Mouse (Mus musculus) cerebellum, adult 11-12 months (tissue): ENCODE measurements around the gene Hnrnpa2b1.
A peak's percentile ranks its signal among the peaks of the same experiment; 100 is the strongest.
"Not testable (repeated sequence)": the region's sequence is repeated elsewhere in the genome, so short reads cannot be mapped to it uniquely, and the experiment has no call there.

Source experiments
- DNase-seq: peaks from one replicate; pipeline ENCODE4 v3.0.0; 2022

Gene Hnrnpa2b1

GRCm38 (mm10) chr6:51469715-51470310 lies at the start of gene Hnrnpa2b1:
TSS of gene Hnrnpa2b1 (minus strand) at chr6:51469894.
- DNase-seq: peak; percentile 97

GRCm38 (mm10) chr6:51514860-51515259 lies 45.2 kb upstream of the Hnrnpa2b1 start:
- no peak for DNase-seq

DNA sequence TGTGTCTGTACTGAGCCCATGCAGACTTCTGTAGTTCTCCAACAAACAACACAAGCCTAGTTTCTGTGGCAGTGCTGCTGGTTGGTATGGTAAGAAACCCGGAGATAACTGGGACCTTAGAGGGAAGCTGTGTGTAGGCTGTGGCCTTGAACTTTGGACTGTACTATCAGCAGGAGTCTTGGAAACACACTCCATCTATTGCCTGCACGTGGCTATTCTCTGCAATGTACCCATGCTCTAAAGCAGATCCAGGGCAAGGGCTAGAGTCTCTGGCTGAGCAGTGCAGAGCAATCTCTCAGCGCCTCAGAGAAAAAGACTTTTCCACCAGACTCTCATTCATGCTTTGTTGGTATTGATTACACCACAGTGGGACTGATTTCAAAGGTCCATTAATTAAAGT lies 44.1 kb upstream of the Hnrnpa2b1 start:
- no peak for DNase-seq

GRCm38 (mm10) chr6:51510946-51511345 lies 41.3 kb upstream of the Hnrnpa2b1 start:
- no peak for DNase-seq

- DNase-seq: no peak
Observed at GRCm38 (mm10) chr6:51510094-51510493, 40.4 kb upstream of the Hnrnpa2b1 start.

GRCm38 (mm10) chr6:51508750-51509648 lies 39.3 kb upstream of the Hnrnpa2b1 start:
- peak; percentile 69 for DNase-seq

- DNase-seq: no peak
Observed at GRCm38 (mm10) chr6:51507556-51507955, 37.9 kb upstream of the Hnrnpa2b1 start.

GRCm38 (mm10) chr6:51505671-51506070 lies 36.0 kb upstream of the Hnrnpa2b1 start:
- DNase-seq: no peak

DNA sequence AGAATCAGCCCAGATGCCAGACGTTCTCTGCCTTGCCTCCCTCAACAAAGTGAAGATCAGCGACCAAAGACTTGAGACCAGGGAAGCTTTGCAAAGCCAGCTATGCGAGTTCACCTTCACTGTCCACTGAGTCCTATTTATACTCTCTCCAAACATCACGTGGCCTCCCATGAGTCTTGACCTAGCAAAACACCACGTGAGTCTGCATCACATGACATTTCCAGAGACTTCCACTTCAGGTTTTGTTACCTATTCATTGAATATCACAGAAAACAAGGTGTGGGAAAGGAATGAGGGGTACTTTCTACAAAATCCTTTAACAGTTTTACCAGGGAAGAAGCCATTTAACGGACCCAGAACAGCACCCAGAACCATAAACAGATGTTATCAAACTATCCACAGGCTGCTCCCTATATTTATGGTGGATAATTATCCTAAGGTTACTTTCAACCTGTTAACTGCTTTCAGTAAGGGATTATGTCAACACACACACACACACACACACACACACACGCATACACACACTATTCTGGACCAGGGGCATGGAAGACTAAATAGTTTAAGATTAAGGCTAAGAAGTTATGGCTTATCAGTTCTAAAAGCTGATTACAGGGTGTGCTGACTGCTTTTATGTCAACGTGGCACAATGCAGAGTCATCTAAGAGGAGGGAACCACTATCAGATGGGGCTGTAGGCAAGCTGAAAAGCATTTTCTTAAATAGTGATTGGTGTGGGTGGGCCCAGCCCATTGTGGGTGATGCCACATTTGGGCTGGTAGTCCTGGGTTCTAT lies 27.8 kb upstream of the Hnrnpa2b1 start:
- no peak for DNase-seq

DNA sequence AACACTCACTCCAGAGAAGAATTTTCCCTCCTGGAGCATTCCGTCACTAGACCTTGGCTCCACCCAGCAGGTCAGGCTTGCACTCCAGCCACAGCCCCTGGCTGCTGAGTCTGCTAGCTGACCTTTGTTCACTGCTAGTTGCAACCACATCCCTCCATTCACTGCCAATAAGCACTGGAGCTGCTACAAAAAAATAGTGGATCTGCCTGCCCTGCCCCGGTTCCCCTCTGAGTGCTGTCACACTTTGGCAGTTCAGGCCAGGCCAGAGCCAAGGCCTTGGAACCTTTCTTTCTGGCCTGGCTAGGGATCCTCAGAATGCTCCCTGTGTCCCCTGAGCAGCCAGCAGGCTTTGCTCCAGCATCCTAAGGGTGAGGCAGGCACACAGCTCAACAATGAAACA lies 20.1 kb upstream of the Hnrnpa2b1 start:
- DNase-seq: peak; percentile 79

- DNase-seq: no peak
Observed at GRCm38 (mm10) chr6:51486731-51487130, 17.0 kb upstream of the Hnrnpa2b1 start.

- DNase-seq: no peak
Observed at GRCm38 (mm10) chr6:51486076-51486710, 16.5 kb upstream of the Hnrnpa2b1 start.

- no peak for DNase-seq
Observed at GRCm38 (mm10) chr6:51485646-51486045, 16.0 kb upstream of the Hnrnpa2b1 start.

GRCm38 (mm10) chr6:51484556-51484955 lies 14.9 kb upstream of the Hnrnpa2b1 start:
- not testable (repeated sequence) for DNase-seq

DNA sequence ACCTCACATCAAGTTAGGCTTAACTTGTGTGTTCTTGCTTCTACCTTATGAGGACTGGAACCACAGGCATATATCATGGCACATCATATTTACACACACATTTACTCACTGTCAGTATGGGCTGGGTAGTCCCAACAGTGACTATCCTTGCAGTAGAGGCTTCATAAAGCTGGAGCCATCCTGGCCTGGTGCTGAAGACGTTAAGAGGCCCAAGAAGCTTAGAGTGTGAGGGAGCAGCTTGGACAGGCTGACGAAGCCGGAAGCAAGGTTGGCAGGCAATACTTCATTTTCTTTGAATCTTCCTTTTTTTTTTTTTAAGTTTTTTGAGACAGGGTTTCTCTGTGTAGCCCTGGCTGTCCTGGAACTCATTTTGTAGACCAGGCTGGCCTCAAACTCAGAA lies 14.2 kb upstream of the Hnrnpa2b1 start:
- no peak for DNase-seq

GRCm38 (mm10) chr6:51481548-51481947 lies 11.9 kb upstream of the Hnrnpa2b1 start:
- no peak for DNase-seq

DNA sequence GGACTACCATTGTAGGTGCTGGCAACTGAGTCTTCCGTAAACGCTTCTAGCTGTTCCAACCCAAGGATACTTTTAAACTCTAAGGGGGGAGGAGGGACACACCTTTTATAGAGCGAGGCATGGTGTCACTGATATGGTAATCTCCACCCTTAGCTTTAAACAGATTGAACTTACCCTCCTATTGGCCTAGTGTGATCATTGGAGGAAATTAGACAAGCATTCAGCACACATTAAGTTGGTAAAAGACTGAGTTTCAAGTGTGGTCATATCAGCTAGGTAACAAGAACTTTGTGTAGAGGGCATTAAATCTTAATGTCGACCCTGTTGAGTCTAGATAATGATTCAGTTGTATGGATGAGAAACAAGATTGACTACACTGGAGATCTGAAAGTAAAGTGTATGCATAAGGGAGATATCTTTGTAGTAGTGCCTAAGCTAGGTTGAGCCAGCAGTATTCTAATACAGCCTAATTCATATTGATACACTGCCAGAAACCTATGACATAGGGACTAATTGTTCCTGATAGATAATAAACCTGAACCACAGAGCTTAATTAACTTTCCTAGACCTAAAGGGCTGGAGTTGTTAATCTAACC lies 9.5 kb upstream of the Hnrnpa2b1 start:
- DNase-seq: no peak

DNA sequence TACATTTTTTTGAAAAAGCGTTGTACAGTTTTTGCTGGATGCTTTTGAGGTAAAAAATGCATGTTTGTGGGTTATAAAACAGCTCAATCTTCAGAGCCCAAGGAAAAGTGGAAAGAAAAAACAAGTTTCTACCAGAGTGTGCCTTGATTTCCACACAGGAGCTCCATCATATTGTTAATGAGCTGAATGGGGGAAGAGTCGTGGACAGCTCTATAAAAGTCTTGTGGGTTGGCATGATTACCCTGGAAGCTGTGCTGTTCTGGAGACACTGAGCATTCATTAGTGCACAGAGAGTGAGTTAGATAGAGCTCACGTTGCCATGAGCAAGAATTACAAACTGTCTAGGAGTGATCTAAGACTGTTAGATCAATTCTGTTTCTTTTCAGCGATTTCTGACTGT lies 2.5 kb upstream of the Hnrnpa2b1 start:
- DNase-seq: no peak

GRCm38 (mm10) chr6:51471782-51472181 lies 2.1 kb upstream of the Hnrnpa2b1 start:
- DNase-seq: no peak

DNA sequence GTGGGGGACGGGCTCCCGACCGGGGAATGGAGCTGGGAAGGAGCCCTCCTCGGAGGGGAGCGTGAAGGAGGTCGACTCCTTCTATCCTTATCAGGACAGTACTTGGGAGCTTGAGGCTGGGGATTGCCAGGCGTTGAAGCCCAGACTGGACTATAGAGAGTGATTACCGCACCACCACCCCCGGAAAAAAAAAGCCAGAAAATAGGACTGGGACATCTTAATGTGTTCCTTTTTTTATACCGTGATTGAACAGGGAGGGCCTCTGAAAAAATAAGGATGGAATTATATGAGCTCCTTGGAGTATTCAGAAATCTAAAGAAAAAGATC lies 1.4 kb upstream of the Hnrnpa2b1 start:
- DNase-seq: no peak

DNA sequence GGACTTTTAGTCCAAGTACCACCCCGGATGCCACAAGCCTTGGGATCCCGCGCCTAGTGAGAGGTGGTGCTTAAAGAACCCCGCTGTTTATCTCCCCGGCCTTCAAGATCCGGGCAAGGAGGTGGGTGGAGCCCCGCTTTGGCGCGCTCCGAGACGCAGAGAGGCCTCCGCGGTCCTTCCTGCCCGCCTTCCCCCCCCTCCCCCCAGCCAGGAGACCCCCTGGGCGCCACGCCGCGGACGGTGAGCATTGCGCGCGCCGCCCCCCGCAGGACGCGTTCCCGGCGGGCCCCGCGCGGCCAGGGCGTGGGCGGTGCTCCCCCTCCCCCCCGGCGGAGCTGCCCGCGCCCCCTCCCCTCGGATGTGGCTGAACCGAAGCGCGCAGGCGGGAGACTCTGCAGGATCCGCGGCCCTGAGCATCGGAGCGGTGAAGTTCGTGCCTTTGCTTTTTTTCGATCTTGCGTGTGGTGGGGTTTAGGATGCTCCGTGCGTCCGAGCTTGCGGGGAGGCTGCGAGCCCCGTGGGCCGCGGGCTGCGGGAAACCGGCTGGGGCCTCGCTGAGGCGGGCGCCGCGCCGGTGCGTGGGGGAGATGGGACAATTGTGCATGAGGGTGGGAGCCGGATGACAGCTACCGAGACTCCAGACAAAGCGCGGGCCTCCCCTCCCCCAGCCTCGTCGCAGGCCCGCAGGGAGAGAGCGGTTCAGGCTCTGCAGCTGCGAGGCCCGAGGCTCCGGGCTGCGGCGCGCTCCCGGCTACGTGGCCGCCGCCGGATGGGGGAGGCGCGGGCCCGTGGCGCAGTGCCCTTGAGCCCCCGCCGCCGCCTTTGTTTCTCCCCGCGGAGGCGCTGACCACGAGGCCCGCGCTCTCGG lies 851 bp upstream of the Hnrnpa2b1 start, which contains the start of gene Cbx3:
Gene Cbx3 (plus strand): TSS at position 50 of the 868 bp plus-strand sequence.
- peak; percentile 87 for DNase-seq
